Mouse (Mus musculus): Measurements from ENCODE around the gene Ikzf3.

DNA sequence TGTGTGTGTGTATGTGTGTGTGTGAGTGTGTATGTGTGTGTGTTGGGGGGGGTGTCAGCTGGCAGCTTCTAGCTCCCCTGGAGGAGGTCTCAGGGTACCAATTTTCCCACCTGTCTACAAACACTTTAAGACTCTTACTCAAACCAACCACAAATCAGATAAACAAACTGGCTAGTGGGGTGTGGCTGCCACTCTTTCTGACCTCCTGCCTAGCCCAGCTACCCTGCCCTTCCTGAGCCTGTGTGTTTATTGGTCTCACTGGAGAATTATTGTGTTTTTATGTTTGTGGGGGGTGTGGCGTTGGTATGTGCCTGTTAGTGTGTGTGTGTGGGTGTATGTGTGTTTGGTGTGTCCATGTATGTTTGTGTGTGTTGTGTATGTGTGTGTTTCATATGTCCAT, 128.8 kb downstream of the Ikzf3 start:
- TF ChIP-seq CTCF (IDR thresholded peaks at IDR 0.05; ENCODE audit: control insufficient read depth, insufficient read depth, low read length) (no peak), POLR2A (IDR thresholded peaks at IDR 0.05; ENCODE audit: borderline replicate concordance, control insufficient read depth, low read depth, low read length) (no peak)

All from bone marrow, adult 2 months (tissue).